Mouse (Mus musculus) ovary, postnatal 14 days (tissue): ENCODE measurements around the gene Mbnl1.

Experiments
- DNase-seq: peaks from one replicate; pipeline ENCODE4 v3.0.0; 2022; ENCODE audit warnings: low spot score

Mbnl1 gene

DNA sequence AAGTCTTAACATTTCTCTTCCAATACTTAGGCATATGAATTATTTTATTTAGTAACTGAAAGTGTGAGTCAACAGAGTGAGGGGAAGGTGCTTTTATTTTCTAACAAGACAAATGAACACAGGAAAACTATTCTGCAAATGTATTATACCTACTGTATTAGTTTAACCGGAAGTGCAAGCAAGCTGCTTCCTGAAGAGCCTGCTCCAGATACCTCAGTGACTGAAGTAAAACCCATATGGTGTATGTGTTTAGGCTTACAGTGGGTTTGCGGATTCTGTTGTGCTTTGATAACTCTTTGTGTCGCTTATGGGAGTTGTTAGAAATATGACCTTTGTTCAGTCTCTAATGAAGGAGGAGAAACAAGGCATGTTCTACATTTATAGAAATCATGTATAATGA is 46.7 kb downstream of the Mbnl1 start:
- DNase-seq, result no peak

- no peak for DNase-seq
Measured at GRCm38 (mm10) chr3:60524127-60524526, 51.5 kb downstream of the Mbnl1 start.

DNA sequence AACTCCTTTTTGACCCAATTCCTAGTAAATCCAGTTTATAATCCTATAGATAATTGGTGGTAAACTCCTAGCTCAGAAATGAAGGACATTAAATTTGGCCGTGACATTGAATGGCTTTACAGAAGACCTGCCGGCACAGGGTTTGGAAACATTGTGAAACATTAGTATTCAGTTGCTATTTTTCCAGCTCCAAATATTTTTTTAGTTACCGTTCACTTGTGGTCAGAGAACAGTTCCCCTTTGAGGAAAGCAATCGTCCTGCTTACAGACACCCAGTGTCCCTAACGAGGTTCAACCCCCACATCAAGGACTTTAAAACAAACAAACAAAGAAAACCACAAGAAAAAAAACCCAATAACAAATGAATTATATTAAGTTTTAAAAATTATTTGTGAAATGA is 58.7 kb downstream of the Mbnl1 start:
- no peak for DNase-seq

GRCm38 (mm10) chr3:60531826-60532225 is 59.2 kb downstream of the Mbnl1 start:
- no peak for DNase-seq

DNA sequence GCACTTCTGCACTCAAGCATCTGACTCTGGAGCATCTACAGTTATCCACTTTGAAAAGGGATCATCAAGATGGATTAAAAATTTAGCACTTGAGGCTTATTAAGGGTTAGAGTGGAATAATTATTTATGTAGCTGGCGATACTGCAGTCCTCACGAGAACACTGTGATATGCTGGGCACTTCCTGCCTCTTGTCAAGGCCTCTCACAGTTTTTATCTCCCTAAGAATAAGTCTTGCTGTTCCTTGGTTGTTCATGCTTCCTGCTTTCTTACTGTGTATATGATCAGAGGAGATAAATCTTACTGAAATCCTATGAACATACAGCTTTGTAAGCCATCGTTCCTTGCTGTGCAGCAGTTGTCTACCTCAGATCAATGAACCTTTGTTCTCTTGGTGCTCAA is 62.6 kb downstream of the Mbnl1 start:
- DNase-seq, result no peak

DNA sequence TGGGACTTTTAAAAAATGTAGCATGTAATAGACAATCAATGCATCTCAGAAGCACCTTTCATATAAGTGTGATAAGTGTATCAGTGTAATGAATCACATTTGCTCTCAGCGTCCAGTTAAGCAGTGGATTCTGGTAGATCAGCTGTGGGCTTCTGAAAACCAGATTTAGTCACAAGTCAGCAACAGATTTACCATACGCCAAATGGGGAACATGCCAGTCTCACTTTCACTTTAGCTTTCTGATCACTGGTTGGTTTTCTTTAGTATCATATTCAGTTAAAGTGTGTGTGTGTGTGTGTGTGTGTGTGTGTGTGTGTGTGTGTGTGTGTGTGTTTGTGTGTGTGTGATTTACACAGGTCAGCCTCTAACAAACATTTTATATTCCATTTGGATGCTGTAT is 64.4 kb downstream of the Mbnl1 start:
- DNase-seq, result no peak

- DNase-seq, result no peak
Measured at GRCm38 (mm10) chr3:60538214-60538971, 65.8 kb downstream of the Mbnl1 start.

GRCm38 (mm10) chr3:60541121-60541520 is 68.5 kb downstream of the Mbnl1 start:
- DNase-seq, result no peak

DNA sequence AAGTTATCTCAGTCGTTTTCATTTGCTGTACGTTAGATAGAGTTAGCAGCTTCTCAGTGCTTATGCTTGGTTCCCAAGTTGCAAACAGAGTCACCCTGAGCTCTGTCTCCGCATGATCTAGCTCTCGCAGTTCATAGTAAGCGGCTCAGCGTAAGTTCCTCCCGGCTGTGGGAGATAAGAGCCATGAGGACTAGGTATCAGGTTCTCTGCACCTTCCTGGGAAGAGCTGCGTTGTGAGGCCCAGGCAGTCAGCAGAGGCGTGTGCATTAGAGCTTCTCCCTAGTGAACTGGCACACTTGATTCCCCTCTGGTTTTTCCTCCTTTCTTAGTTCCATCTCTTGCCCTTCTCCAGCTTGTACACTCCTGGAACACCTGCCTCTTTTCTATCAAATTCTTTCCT is 73.6 kb downstream of the Mbnl1 start:
- DNase-seq, result no peak

DNA sequence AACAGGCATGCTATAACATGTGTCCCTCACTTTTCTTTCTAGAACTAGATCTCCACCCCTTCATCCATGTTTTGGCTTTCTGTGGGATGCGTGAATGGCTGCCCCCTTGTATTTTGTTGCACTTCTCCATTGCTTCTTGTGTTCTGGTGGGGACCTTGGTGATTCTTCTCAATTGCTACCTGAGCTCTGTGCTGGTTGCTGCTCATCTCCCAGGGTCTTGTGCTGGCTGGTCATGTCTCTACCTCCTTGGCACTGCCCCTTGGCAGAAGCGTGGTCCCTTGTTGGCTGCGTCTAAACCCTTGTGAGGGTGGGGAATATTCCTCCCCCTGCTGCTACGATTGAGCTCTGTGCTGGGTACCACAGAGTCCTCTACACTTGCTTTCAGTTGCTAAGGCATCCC is 74.3 kb downstream of the Mbnl1 start:
- no peak for DNase-seq

DNA sequence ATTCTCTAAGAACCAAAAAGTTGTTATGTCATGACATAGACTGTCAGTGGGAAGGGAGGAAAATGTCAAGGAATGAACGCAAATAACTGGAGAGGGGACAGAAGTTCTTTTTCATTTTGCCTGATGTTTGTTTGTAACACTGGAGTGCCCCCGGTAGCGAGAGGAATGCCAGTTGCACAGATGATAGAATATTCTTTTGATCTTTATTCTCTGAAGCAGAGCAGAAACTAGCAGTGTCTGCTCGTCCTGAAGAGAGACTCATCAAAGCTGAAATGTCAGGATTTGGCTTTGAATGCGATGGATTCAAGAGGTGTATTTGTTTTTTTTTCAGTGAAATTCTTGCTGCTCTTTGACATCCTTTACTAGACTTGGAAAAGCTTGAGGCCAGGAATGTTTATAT is 77.9 kb downstream of the Mbnl1 start:
- no peak for DNase-seq

DNA sequence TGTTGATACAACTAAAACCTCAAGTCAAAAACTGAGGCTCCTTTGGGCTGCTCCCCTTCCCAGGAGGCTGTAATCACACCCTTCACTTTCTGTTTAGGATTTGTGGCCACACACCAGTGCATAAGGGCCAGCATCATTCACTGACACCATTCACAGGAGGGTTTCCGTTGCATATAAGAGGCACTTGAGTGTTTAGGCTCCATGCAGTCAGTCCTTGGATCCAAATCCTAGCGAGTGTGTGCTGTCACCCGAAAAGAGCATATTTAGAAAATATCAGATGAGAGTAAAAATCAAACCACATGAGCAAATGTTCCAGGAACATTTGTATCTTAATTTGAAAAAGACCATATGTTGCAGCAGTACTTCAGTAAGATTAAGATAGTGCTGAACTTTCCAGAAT is 79.0 kb downstream of the Mbnl1 start:
- DNase-seq, result no peak

GRCm38 (mm10) chr3:60553011-60553410 is 80.4 kb downstream of the Mbnl1 start:
- no peak for DNase-seq

- no peak for DNase-seq
Measured at GRCm38 (mm10) chr3:60556596-60556995, 84.0 kb downstream of the Mbnl1 start.

- DNase-seq, result no peak
Measured at GRCm38 (mm10) chr3:60558252-60558862, 85.7 kb downstream of the Mbnl1 start.

GRCm38 (mm10) chr3:60559762-60560161 is 87.1 kb downstream of the Mbnl1 start:
- no peak for DNase-seq

DNA sequence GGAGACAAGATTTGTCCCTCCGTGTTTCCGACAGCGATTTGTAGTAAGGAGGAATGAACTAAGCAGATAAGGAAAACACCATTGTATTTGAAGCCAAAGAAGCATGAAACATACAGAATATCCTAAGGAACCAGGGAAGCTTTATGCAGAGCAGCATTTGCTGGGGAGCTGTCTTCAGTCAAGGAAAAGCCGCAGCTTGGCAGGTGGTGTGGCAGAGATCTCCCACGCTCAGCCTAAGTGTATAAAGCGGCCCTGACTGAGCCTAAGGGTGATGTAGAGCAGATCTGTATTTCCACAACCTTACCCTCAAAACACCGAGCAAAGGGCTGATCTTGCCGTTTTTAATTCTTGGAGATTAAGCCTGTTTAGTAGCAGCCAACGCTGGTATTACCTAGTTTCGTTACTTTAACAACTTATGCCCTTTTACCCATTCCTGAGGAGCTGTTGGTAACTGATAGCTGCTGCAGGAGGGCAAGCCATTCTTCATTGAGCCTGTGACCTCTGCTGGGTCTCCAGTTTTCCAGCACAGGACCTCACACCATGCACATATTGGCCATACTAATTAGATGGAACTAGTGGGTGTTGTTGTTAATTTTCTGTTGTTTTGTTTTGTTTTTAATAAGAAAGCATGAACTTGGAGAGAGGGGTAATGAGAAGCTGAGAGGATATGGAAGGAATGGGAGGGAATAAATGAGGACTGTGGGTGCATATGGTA is 91.1 kb downstream of the Mbnl1 start:
- DNase-seq, result no peak

GRCm38 (mm10) chr3:60564244-60564643 is 91.6 kb downstream of the Mbnl1 start:
- no peak for DNase-seq

- DNase-seq, result no peak
Measured at GRCm38 (mm10) chr3:60565204-60565603, 92.6 kb downstream of the Mbnl1 start.

DNA sequence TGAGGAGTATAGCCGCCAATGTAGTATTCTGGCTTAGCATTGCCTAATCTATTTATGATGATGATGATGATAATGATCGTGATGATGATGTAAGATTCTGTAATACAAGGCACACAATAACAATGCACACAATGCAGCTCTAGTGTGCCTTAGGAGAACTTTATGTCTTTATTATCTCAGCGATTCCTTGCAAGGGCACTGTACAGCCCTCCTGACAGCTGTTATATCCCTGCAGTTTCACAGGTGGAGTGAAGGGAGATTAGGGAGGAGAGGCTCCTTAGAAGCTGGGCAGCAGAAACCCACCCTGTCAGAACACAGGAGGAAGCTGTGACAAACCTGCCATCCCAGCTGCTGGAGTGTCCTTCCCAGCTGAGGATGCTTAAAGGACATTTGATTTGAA is 93.3 kb downstream of the Mbnl1 start:
- no peak for DNase-seq

DNA sequence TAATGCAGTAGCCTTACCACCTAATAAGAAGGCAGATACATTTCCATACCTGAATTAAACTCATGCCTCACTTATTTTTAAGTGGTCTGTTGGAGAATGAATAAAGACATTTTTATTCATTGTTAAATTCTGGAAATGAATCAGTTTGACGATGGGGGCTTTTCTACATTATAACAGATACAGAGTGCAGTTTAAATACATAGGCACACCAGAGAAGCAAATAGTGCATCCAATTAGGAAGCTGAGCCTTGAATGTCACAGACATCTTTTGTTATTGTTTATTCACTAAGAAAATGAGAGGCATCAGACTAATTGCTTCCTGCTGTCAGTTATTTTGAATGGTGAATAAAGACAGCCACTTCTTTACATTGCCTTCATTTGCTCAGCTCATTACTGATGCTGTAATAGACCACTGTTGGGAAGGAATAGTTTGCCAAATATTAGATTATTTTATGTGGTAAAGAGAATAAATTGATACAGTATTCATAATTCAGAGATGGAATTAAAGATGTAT is 95.6 kb downstream of the Mbnl1 start:
- DNase-seq, result no peak

- DNase-seq, result no peak
Measured at GRCm38 (mm10) chr3:60568801-60569568, 96.4 kb downstream of the Mbnl1 start.
